Mouse (Mus musculus): Measurements from ENCODE around the gene Arhgap24.

The Arhgap24 gene

DNA sequence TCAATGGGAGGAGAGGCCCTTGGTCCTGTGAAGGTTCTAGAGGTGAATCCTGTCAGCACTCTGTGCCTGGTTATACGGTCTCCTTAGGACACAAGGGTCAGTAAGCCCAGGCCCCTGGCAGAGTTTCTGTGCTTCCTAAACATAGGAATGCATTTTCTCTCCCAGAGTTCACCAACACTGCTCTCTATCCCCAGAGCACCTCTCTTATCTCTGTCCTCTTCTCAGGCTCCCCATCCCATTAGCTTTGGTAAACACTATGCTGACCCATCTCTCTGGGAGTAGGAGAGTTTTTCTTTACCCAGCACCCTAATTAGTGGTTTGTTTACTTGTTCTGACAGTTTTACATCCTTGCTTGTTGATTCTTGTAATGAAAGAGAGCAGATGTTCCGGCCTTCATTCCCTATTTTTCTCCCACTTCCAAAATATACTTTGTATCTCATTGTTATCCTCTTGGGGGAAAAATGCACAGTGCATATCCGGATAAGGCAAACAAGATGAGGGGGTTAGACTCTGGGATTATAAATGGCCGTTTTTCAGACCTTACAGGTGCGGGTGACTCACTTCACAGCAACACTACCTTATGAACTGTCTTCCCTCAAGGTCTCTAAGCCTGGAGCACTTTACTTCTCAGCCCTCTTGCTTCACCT lies 270.6 kb downstream of the Arhgap24 start:
- no peak for DNase-seq

DNA sequence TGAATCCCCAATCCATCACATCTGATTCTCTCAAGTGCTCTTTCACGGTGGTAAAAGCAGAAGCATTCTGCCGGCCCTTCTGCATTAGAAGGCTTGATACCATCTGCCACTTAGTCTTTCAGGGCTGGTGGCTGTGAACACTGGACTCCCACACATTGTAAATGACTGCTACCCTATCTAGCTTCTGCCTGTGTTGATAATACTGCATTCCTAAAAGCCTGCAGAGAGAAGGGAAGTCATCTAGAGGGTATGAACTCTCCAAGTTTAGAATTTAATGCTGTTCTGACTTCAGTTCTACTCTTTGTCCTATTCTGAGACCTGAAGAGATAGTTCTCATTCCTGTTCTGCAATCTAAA lies 271.1 kb downstream of the Arhgap24 start:
- DNase-seq: no peak

DNA sequence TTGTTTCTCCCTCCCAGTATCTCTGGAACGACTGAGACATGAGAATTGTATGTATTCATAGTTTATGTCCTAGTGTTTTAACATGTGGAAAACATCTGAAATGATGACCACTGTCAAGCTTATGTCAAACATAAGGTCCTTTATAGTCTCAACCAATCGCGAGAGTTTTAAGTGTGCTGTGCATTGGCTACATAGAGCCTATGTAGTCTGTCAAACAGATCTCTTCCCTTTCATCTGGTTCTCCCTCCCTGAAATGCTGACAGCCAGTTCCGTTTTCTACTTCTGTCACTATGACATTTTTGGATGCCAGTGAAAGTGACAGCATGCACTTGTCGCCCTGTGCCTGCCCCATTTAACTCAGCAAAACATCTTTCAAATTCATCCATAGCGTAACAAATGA lies 275.8 kb downstream of the Arhgap24 start:
- no peak for DNase-seq

DNA sequence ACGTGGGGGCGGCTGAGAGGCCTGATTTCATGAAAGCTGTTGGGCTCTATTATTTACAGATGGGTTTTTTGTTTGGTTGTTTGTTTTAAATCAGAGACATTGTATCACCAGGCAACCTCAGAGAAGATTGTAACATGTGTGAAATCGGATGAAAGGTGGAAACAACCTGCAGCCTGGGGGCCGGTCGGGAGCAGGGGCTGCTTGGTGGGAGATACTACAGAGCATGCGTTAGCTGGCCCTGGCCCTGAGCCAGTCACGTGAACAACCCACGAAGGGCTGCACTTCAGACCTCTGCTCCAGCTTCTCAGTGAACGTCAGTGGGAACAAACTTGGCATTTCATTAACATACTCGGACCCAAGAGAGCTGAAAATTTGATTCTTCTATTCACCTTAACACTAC lies 284.5 kb downstream of the Arhgap24 start:
- no peak for DNase-seq

DNA sequence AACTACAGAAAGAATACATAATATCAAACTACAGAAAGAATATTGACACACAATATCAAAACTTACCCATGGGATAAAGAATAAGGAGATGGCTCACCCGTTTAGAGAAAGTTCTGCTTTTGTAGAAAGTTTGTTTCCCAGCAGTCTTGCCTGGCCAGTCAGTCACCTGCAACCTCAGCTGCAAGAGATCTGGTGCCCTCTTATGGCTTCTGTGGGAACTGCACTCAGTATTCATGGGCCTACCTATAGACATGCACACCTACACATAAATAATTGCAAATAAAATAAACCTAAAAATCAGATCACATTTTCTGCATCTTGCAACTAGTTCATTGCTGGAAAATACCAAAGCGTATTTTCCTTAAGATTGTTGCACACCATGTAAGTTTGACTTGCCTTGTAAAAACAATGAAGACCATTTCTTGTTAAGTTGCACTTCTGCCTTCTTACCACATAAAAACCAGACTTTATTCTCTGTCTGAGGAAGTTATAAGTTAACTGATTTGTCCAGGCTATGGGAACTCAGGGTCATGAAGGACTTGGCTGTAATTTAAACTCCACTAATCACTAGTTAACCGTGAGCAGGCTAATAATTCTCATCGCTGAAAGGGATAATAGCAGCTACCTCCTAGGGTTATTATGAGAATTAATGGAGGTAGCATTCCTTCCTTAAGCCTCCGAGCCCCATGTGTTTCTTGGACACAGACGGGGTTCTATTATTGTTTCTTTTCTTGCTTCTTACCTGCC lies 285.3 kb downstream of the Arhgap24 start:
- peak; percentile 79 for DNase-seq

DNA sequence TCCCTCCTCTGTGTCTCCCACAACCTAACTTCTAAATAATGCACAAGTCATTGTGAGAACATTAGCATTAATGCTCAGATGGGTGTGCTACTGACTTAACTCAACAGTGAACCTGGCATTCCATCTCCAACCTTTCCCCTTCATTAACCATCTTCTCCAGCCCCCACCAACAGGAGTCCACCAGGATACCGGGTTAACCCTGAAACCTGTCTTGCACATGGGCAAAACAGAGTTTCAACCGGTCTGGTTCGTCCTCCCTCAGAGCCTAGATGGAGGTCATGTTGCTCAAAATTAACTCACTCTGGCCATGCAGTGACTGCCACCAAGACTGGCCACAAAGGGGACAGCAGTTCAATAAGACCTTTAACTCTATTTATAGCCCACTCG lies 285.9 kb downstream of the Arhgap24 start:
- DNase-seq: peak; percentile 58

DNA sequence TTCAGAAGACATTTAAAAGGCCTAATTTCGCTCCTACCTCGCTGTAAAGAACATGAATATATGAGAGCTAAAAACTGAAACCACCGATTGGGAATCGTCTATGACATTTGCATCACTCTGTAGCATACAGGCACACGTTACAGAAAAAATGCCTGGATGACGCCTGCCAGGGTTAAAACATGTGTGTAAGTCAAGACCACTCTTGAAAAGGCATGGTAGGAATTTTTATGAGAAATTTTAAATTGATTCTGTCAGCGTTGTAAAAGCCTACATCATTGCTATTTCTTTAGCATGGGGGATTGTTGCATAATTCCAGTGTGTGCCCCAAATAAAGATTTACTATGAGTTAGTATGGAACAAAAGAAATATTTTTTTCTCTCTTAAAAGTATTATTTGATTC lies 286.6 kb downstream of the Arhgap24 start:
- no peak for DNase-seq

DNA sequence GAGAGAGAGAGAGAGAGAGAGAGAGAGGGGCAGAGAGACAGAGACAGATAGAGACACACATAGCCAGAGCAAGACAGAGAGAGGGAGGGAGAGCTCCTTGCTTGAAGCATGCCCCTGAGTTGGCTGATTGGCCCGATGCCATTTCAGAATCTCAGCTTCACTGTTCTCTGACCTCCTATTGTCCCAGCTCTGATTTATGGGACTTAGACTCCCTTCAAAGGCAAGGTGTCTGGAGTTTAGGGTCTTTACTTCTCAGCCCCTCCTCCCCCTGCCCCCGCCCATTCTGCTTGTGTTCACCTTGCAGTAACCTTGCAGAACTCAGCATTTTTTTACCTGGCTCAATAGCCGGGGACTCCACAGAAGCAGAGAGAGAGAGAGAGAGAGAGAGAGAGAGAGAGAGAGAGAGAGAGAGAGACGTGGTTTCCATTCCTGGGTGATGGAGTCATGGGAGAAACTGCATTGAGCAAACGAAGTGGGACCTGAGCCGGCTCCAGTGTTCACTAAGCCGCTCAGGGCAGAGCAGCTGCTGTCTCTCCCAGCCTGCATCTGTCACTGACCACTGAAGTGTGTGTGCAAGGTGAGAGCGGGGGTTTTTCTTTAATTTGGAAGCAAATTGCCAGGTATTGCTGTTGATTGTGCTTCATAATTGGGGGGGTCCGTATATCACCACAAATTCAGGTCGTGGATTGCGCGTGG lies 287.3 kb downstream of the Arhgap24 start:
- DNase-seq: peak; percentile 72

DNA sequence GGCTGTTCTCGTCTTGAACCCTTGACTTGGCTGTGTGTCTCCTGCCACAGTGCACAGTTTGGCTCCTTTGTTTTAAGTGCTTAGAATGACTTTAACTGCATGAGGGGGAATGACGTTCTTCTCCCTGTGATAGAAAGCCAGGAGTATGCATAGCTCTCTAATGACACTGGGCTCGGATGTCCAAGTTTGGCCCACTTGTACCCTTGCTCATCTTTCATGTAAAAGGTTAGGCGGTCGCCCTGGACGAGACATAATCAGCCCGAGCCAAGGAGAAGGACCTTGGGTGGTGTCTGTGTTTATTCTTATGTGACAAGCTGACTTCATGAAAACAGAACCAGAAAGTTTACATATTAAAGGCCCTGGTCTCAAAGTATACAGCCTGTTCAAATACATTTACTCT lies 289.4 kb downstream of the Arhgap24 start:
- DNase-seq: no peak

DNA sequence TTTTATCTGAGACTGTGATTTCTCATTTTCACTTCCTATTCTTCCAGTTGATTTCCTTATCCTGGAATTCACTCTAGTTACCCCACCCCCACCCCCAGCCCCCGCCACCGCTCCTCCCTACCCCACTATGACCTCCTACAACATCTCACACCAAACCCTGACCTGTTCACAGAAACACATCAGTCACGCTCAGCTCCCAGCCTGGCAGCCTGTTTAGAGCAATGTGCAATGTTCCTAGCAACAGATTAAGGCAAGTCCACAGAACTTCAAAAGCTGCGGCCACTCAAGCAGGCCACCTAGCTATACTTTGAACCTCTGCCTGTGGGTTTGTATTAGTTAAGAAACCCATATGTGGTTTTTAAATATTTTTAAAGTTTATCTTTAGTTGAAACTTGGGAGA lies 293.3 kb downstream of the Arhgap24 start:
- no peak for DNase-seq

DNA sequence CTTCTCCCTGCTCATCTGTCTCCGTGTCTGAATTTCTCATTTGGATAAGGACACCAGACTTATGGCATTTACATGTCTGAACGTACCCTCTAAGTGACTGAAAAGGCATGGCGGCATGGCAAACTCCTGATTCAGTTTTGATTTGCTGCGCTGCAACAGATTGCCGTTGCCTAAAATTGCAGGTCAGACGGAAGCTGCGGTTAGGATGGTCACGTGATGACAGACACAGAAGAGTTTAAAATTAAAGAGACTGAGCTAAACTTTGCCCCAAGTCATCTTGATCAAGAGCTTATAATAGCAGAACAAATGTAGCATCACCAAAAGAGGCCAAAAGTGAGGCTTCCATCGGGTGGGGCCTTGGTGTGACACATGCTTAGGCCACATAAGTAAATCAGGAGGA lies 296.1 kb downstream of the Arhgap24 start:
- no peak for DNase-seq

DNA sequence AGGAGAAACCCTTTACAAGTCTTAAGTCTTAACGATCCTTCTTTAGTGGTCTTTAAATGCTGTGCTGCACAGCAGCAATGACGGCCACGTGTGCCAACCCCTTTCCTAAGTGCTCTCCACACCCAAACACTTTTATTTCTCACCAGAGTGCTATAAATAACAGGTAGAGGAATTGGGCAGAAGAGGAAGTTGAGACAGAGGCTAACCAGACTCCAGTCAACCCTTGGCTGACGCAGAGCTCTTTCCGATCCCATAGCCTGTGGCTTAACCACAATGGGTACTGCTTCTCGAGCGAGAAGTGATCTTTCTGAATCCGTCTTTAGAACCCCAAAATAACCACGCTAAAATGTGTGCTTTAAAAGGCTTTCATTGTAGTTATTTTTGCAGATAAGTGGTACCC lies 296.7 kb downstream of the Arhgap24 start:
- DNase-seq: no peak

DNA sequence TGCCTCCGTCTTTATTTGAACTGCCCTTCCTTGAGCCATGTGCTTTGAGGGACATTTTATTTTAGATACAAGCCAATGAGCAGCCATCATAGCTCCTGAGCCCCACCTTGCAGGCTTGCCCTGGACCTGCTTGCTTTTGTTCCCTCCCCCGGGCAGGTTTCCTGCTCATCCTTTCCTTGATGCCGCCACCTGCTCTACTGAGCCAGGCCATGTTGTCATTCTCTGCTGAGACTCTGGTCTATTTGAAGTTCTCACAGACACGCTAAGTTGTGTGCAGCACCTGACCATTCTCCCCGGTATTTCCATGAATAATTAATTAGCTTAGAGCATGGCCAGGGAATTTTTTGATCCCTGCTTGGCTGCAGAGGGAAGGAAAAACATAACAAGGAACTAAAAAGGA lies 297.1 kb downstream of the Arhgap24 start:
- DNase-seq: peak; percentile 40

DNA sequence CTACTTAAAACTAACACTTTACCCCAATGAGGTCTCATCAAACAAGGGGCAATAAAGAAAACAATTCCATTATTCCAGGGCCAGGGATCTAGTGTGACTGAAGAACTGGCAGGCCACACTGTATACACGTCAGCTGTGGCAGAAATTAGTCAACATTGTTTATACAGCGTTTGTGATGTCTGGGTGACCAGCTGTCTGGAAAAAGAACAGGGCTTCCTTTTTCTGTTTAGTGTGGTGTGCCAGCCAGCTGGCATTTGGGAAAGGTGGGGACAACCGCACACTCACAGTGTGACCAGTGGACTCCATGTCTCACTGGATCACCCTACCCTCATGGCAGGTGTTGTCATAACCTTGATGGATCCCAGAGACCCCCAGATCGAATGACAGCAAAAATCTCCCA lies 302.4 kb downstream of the Arhgap24 start:
- no peak for DNase-seq

DNA sequence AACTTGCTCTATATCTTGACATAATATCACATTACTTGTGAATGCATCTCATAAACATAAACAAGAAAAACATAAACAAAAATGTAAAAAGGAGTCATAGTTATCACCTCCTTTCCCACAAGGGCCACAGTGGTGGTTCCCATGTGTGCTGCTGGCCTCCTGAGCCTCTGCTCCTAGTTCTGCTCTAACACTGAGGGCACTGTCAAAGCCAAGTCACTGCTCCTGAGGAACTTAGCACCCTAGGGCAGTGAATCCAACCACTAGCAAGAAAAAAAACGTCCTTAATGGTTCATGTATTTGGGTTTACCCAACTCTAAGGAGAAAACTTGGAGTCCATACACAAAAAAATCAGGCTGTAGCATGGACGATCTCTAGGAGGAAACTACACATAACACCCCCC lies 304.9 kb downstream of the Arhgap24 start:
- no peak for DNase-seq

DNA sequence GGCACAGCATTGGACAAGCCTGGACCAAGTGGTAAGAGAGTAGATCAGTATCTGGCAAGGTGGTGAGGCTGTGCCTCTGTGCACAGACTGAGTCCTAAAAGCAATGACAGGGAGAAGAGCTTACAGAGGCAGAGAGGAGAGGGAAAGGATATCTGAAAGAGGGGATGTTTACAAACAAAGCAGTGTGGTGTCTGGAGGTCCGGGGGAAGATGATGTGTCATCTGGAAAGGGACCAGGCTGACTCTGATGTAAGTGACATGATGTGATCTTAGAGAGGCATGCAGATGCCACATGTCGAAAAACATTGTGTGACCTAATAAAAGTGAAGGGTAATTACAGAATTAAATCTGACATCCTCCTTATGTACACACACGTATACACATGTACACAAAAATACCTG lies 307.2 kb downstream of the Arhgap24 start:
- DNase-seq: no peak

DNA sequence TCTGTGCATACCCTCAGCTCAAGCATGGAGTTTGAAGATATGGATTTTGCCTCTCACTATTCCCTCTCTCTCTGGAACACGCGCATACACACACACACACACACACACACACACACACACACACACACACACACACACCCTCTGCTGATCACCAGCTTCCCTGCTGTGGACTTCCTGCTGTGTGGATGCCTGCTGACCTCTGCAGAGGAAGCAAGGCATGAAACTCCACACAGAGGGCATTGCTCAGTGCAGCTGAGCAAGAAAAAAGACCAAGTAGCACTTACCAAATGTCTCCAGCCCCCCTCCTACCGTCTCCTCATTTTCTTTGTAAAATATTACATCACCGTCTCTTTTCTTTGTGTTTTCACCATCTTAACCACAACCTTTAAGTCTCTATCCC lies 310.1 kb downstream of the Arhgap24 start:
- DNase-seq: no peak

DNA sequence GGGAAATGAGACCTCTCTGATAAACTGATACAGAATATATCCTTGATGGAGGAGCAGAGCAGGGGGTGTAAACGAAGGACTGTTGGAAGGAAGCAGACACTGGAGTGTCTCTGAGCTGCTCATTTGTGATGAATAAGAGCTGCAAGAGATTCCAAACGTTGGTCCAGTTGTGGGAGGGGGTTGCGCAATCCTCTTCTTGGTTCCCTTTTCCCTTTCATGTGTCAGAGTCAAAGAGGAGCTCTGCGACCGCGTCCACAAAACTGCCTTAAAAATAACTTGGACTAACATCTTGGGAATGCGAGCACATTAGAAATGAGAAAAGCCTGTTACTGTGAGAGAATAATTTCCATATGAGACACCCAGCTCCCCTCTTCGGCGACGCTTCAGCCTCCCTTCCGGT lies 312.3 kb downstream of the Arhgap24 start:
- no peak for DNase-seq

DNA sequence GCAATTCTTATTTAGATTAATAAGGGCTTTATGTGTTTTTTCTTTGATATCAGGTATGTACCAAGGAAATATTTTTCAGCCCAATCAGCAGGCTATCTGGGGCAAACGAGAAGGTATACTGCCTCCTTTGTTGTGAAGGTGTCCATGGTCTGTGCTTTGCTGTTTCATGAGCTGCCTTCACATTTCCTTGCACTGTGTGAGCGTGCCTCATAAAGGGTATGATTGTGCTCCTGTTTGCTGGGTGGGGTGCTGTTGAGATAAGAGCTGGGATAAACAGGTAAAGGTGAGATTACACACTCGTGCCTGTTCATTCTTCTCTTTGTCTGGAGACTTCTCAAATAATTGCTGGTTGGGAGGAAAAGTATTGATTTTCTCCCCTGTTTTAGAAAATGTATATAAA lies 320.3 kb downstream of the Arhgap24 start:
- DNase-seq: no peak

DNA sequence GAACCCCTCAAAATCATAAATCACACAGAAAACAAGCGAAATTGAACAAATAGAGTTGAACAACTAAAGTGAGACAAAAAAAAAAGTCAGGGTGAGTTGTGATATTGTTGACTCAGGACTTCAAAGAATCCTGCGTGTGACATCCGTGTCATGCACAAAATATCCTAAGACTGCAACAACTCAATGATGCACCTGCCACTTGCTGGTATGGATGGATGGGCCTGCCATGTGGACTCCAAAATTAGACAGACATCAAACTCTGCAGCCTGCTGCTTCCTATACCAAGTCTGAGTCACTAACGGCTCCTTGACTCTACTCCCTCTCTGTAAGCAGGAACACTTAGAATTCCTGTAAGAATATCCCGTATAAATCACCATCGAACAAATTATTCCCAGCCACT lies 321.6 kb downstream of the Arhgap24 start:
- no peak for DNase-seq

DNA sequence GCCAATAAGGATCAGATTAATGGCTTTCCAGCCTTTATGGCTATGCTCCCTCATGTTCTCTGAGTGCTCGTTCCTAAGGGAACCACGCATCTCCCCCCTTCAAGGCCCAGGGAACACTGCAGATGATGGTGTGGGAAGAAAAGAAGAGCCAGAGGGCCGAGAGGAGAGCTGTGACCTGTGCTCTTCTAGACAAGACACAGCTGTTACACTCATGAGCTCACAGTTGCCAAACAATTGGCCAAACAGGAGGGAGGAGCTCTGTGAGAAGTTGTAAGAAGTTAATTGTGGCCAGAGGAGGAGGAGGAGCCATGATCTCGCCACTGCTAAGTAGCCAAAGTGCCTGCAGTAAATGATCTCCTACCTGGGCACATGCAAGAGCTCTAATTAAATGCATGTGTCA lies 322.5 kb downstream of the Arhgap24 start:
- no peak for DNase-seq

DNA sequence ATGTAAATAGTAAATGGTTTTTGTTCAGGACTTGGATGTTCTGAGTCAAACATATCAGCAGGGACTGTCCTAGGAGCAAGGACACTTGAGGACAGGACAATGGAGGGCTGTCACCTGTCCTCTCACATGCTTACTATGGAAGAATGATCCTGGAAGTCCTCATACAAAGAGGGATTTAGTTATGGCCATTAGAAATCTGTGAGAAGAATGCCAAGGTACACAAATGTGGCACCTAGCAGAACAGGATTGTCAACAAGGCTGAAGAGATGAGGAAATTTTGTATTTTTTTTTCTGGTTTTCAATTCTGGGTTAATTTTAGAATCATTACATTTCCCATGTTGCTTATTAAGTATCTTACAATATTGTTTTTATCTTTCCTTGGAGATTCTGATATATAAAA lies 326.3 kb downstream of the Arhgap24 start:
- no peak for DNase-seq

DNA sequence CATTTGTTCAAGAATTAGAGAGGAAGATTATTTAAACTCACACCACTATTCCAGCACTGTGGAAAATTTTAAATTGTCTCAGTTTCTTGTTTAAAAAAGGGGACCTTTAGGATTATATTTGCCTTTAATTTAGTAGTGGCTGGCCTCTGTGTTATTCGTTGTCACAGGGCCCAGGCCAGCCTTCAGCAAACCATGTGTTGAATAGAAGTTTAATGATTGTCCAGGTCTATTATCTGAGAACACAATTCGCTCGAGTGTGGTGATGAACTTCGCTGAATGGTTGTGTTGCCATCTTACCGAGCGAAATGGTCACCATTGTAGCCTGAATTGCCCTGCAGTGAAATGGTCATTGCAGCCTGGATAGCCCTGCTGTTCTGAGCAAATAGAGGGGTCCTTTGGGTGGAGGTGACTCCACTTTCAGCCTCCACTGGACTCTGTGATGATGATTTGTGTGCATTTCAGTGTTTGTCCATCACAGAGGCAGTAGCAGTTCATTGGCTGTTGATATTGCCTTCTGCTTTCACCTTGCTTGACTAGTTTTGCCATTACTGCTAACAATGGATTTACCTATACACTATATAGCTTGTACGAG lies 329.3 kb downstream of the Arhgap24 start:
- DNase-seq: no peak

DNA sequence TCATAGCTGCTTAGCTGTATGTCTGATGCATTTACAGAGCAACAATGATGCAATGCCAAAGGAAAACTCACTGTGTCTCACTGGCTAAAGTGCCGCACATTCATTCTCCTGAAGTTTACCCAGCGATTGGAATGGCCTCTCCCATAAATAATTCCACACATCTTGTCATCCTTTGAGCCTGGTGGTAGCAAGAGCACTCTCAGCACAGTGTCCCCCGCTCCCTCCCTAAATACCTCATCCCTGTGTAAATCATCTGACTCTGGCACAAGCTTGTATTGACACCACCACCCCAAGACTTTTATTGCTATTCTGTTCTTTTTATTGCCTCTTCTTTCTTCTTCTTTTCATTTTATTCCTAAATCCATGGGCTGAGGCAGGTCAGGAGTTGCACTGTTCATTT lies 332.1 kb downstream of the Arhgap24 start:
- DNase-seq: no peak
